Mouse (Mus musculus) testis, adult 2 months (tissue): ENCODE results near the gene Oas2. TPM values are rescaled to one million over a fixed set of nuclear protein-coding genes. Genes with fewer than 3 reads are reported as not detected.

Experiments
- H3K27ac ChIP-seq: fragments of 200-500 bp; 2 replicates; pipeline ENCODE4 v1.5.1; 2012; ENCODE audit warnings: low read depth, low read length; ENCODE audit not compliant: control insufficient read depth, insufficient read depth
- H3K27me3 ChIP-seq: fragments of 200-500 bp; 2 replicates; pipeline ENCODE4 v1.6.1; 2012; ENCODE audit warnings: mild to moderate bottlenecking, low read length, moderate library complexity; ENCODE audit not compliant: control insufficient read depth, insufficient read depth
- H3K36me3 ChIP-seq: fragments of 200-500 bp; 2 replicates; pipeline ENCODE4 v1.6.1; 2012; ENCODE audit warnings: mild to moderate bottlenecking, low read length; ENCODE audit not compliant: control insufficient read depth, insufficient read depth
- H3K4me1 ChIP-seq: fragments of 200-500 bp; 2 replicates; pipeline ENCODE4 v1.6.1; 2012; ENCODE audit warnings: low read length; ENCODE audit not compliant: control insufficient read depth, insufficient read depth
- H3K4me3 ChIP-seq: fragments of 200-500 bp; 2 replicates; pipeline ENCODE4 v1.5.1; 2012; ENCODE audit warnings: low read depth, mild to moderate bottlenecking, low read length, moderate library complexity, mixed read lengths; ENCODE audit not compliant: control insufficient read depth
- CTCF ChIP-seq: fragments of 200-500 bp; IDR thresholded peaks from 2 replicates; pipeline ENCODE4 v1.5.1; 2012; ENCODE audit warnings: low read depth, mild to moderate bottlenecking, inconsistent platforms, low read length, moderate library complexity; ENCODE audit not compliant: control insufficient read depth, insufficient read depth, insufficient replicate concordance
- POLR2A ChIP-seq: fragments of 200-500 bp; IDR thresholded peaks from 2 replicates; pipeline ENCODE4 v1.6.1; 2012; ENCODE audit warnings: low read depth, mild to moderate bottlenecking, inconsistent platforms, low read length, moderate library complexity; ENCODE audit not compliant: control insufficient read depth
- polyA plus RNA-seq: library from polyadenylated mRNA; depleted of rRNA; stranded (reverse); fragments of >200 nt; gene quantifications from 2 replicates; pipeline ENCODE4 v1.2.3, GENCODE M21; 2012

The Oas2 gene
- polyA plus RNA-seq, 1 experiment = 0.36 TPM

DNA sequence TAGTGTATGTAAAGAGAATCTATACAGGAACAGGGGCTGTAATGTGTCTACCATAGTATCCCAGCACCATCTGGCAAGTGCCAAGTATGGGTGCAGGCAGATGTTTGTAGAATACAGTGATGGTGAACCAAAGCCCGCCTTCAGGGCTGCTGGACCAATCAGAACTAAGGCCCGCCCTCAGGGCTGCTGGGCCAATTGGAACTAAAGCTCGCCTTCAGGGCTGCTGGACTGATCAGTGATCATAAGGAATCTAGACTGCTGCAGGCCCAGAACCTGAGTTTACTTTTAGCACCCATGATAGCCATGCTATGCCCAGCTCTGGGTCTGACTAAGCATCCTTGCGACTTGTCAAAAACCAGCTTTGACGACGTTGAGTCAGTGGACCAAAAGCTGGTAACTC, 12.2 kb upstream of the Oas2 start:
- Histone ChIP-seq H3K4me1 (peaks cover 6% of the 10 kb centered on the region), H3K36me3 (no peaks in the 10 kb centered on the region), H3K27ac (no peak overlapping the region), H3K27me3 (no peaks in the 10 kb centered on the region), H3K4me3 (no peak overlapping the region)
- TF ChIP-seq CTCF = no peak
- TF ChIP-seq POLR2A = no peak

- TF ChIP-seq CTCF (no peak), POLR2A (no peak)
- no peaks in the 10 kb centered on the region for H3K27me3 ChIP-seq
- H3K4me3 ChIP-seq = no peak overlapping the region
- H3K27ac ChIP-seq = no peak overlapping the region
- no peaks in the 10 kb centered on the region for H3K4me1 ChIP-seq
- no peaks in the 10 kb centered on the region for H3K36me3 ChIP-seq
Measured at GRCm38 (mm10) chr5:120754215-120754614, 4.6 kb upstream of the Oas2 start.

GRCm38 (mm10) chr5:120752786-120753185, 3.1 kb upstream of the Oas2 start:
- H3K4me3 ChIP-seq = no peak overlapping the region
- no peaks in the 10 kb centered on the region for H3K36me3 ChIP-seq
- TF ChIP-seq CTCF (no peak), POLR2A (no peak)
- no peaks in the 10 kb centered on the region for H3K27me3 ChIP-seq
- no peak overlapping the region for H3K27ac ChIP-seq
- H3K4me1 ChIP-seq = no peaks in the 10 kb centered on the region

DNA sequence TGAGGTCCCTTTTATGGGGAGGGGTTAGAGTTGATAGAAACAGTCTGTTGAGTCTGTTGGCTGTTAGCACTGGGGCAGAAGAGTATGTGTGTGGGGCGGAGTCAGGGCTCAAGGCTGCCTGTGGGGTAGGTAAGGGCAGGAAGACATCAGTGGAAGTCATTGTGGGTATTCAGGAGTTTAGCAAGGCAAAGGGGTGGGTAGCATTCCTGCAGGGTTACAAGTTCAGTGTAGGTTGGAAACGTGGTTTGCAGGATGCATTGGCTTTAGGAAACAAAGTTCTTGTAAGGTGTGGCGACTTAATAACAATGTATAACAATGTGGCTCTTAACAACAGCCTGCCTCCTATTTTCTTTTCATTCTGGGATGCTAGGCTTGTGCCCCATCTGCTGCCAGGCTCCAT, 1.6 kb upstream of the Oas2 start:
- H3K4me3 ChIP-seq = no peak overlapping the region
- TF ChIP-seq CTCF = no peak
- no peak for TF ChIP-seq POLR2A
- no peaks in the 10 kb centered on the region for H3K36me3 ChIP-seq
- no peak overlapping the region for H3K27ac ChIP-seq
- no peaks in the 10 kb centered on the region for H3K4me1 ChIP-seq
- H3K27me3 ChIP-seq = no peaks in the 10 kb centered on the region

DNA sequence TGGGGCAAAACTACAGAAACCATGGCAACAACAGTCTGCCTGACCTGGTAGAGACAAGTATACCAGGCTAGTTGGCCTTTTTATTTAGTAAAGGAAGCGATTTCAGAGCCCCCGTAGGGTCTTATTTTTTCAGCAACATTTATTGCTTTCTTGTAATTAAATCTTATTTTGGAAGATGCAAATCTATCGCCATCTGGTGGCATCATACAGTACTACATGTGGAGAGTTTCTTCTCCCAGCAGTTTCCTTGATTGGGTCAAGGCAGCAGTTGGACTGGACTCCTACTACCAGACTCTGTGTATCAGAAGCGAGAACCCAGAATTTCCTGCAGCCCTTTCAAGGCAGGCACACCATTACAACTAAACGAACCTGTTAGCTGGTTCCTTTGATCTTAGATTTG, 3.2 kb downstream of the Oas2 start:
- TF ChIP-seq POLR2A (no peak), CTCF (peak; percentile 19; the same call in 1 of the 2 replicates)
- Histone ChIP-seq H3K27ac (no peak overlapping the region), H3K36me3 (no peaks in the 10 kb centered on the region)

DNA sequence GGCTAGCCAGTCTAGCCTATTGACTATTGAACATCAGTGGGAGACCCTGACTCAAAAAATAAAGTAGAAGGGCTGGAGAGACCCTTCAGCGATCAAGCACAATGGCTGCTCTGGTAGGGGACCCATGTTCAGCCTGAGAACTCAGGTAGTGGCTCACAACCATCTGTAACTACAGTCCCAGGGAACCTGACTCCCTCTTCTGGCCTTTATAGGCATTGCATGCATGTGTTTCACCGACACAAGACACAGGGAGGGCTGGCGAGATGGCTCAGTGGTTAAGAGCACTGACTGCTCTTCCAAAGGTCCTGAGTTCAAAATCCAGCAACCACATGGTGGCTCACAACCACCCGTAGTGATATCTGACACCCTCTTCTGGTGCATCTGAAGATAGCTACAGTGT, 7.5 kb downstream of the Oas2 start:
- Histone ChIP-seq H3K27ac (no peak overlapping the region), H3K4me1 (no peaks in the 10 kb centered on the region), H3K36me3 (no peaks in the 10 kb centered on the region), H3K4me3 (no peak overlapping the region), H3K27me3 (no peaks in the 10 kb centered on the region)
- TF ChIP-seq CTCF = peak; percentile 33; the same call in 1 of the 2 replicates
- TF ChIP-seq POLR2A = no peak

More for the DNA sequence above, 3.2 kb downstream of the Oas2 start:
- no peak overlapping the region for H3K4me3 ChIP-seq
- no peaks in the 10 kb centered on the region for H3K4me1 ChIP-seq
- no peaks in the 10 kb centered on the region for H3K27me3 ChIP-seq

GRCm38 (mm10) chr5:120734380-120734990, 15.2 kb downstream of the Oas2 start:
- TF ChIP-seq CTCF (no peak), POLR2A (no peak)
- H3K4me3 ChIP-seq = no peak overlapping the region
- H3K4me1 ChIP-seq = peaks cover 5% of the 10 kb centered on the region
- no peaks in the 10 kb centered on the region for H3K36me3 ChIP-seq
- no peak overlapping the region for H3K27ac ChIP-seq
- no peaks in the 10 kb centered on the region for H3K27me3 ChIP-seq

- Histone ChIP-seq H3K36me3 (no peaks in the 10 kb centered on the region), H3K4me1 (peaks cover 5% of the 10 kb centered on the region), H3K4me3 (no peak overlapping the region), H3K27ac (no peak overlapping the region), H3K27me3 (no peaks in the 10 kb centered on the region)
- TF ChIP-seq POLR2A (no peak), CTCF (no peak)
Measured at GRCm38 (mm10) chr5:120733696-120734095, 16.0 kb downstream of the Oas2 start.

GRCm38 (mm10) chr5:120732740-120733139, 16.9 kb downstream of the Oas2 start:
- Histone ChIP-seq H3K27me3 (no peaks in the 10 kb centered on the region), H3K36me3 (no peaks in the 10 kb centered on the region), H3K27ac (peak overlapping the region; percentile 37; the same call in 1 of the 2 replicates), H3K4me1 (peaks cover 5% of the 10 kb centered on the region), H3K4me3 (no peak overlapping the region)
- TF ChIP-seq CTCF (no peak), POLR2A (no peak)
